Mouse (Mus musculus): ENCODE measurements around the gene Slc22a22. TPM values are rescaled to one million over a fixed set of nuclear protein-coding genes. Genes with fewer than 3 reads are reported as not detected.

Gene Slc22a22
- polyA plus RNA-seq, 1 experiment from 2014 or later = not detected

DNA sequence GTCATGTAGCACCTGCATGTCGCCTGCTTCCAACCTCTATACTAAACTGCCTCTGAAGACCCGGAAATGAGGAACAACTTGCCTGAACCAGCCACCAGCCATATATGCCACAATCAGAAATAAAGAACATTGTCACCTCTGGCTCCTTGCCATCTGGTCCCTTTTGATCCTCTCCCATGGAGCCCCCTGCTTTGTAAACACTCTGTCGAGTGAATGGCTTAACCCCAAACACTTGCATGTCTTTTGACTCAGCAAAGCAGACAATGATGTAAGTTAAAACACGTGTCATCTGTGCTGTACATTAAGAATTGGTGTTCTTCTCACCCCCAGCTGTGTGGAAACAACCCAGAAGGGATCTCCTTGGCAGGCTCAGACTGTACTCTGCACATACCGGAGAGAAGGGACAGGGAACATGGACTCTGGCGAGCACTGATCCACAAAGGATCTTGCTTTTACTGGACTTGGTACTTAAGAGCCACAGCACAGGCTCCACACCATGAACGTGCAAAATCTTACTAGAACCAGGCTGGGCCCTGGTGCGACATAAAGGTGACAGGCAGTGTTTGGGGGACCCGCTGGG, 26.8 kb upstream of the Slc22a22 start:
- TF ChIP-seq CTCF (IDR thresholded peaks at IDR 0.05; ENCODE audit: low read depth) = no peak
- Histone ChIP-seq H3K4me2 (replicated peaks; ENCODE audit: low read depth) (no peak overlapping the region), H3K27ac (ENCODE audit: low read depth, low read length) (no peak overlapping the region), H3K27me3 (replicated peaks; ENCODE audit: control insufficient read depth, insufficient read depth, low read length) (no peaks in the 10 kb centered on the region), H3K36me3 (ENCODE audit: control insufficient read depth, insufficient read depth) (no peaks in the 10 kb centered on the region), H3K4me1 (replicated peaks; ENCODE audit: control insufficient read depth, insufficient read depth, low read length) (no peaks in the 10 kb centered on the region), H3K4me3 (ENCODE audit: low read depth, low read length) (no peak overlapping the region), H3K9me3 (ENCODE audit: control insufficient read depth) (no peaks in the 10 kb centered on the region), H3K9ac (ENCODE audit: low read depth, low read length) (no peak overlapping the region)
- no peak for ATAC-seq
- 56% methylated on average over 9 of the region's 9 CpGs for WGBS

GRCm38 (mm10) chr15:57503656-57504055, 26.2 kb upstream of the Slc22a22 start:
- TF ChIP-seq CTCF (IDR thresholded peaks at IDR 0.05; ENCODE audit: low read depth) = no peak
- Histone ChIP-seq H3K9me3 (ENCODE audit: control insufficient read depth) (no peaks in the 10 kb centered on the region), H3K27me3 (replicated peaks; ENCODE audit: control insufficient read depth, insufficient read depth, low read length) (no peaks in the 10 kb centered on the region), H3K36me3 (ENCODE audit: control insufficient read depth, insufficient read depth) (no peaks in the 10 kb centered on the region), H3K27ac (ENCODE audit: low read depth, low read length) (no peak overlapping the region), H3K9ac (ENCODE audit: low read depth, low read length) (no peak overlapping the region), H3K4me3 (ENCODE audit: low read depth, low read length) (no peak overlapping the region), H3K4me1 (replicated peaks; ENCODE audit: control insufficient read depth, insufficient read depth, low read length) (no peaks in the 10 kb centered on the region), H3K4me2 (replicated peaks; ENCODE audit: low read depth) (no peak overlapping the region)
- WGBS = 81% methylated on average over 3 of the region's 3 CpGs
- no peak for ATAC-seq

- Histone ChIP-seq H3K4me1 (replicated peaks; ENCODE audit: control insufficient read depth, insufficient read depth, low read length) (no peaks in the 10 kb centered on the region), H3K4me2 (replicated peaks; ENCODE audit: low read depth) (no peak overlapping the region), H3K9me3 (ENCODE audit: control insufficient read depth) (no peaks in the 10 kb centered on the region), H3K9ac (ENCODE audit: low read depth, low read length) (no peak overlapping the region), H3K27me3 (replicated peaks; ENCODE audit: control insufficient read depth, insufficient read depth, low read length) (no peaks in the 10 kb centered on the region), H3K36me3 (ENCODE audit: control insufficient read depth, insufficient read depth) (no peaks in the 10 kb centered on the region), H3K4me3 (ENCODE audit: low read depth, low read length) (no peak overlapping the region), H3K27ac (ENCODE audit: low read depth, low read length) (no peak overlapping the region)
- no peak for TF ChIP-seq CTCF (IDR thresholded peaks at IDR 0.05; ENCODE audit: low read depth)
- no peak for ATAC-seq
Measured at GRCm38 (mm10) chr15:57501559-57501958, 24.1 kb upstream of the Slc22a22 start.

DNA sequence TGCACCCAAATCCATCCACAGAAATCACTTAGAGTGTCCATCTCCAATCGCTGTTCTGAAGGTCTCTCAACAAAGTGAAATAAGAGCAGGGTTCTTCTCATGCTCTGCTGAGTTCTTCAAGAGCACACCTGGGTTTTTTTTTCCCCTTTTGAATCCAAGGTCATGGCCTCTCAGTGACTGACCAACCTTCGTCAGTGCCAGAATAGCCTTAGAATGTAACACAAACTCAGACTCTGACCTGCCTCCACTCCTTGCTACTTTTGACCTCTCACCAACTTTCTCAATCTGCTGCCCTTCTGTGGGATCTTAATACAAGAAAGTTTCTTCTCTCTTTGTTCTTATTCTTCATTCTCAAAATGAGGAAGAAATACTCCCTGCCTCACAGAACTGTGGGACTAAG, 18.7 kb upstream of the Slc22a22 start:
- WGBS = 84% methylated on average over 2 of the region's 2 CpGs
- Histone ChIP-seq H3K4me2 (replicated peaks; ENCODE audit: low read depth) (no peak overlapping the region), H3K4me3 (ENCODE audit: low read depth, low read length) (no peak overlapping the region), H3K27me3 (replicated peaks; ENCODE audit: control insufficient read depth, insufficient read depth, low read length) (no peaks in the 10 kb centered on the region), H3K4me1 (replicated peaks; ENCODE audit: control insufficient read depth, insufficient read depth, low read length) (no peaks in the 10 kb centered on the region), H3K9ac (ENCODE audit: low read depth, low read length) (no peak overlapping the region), H3K36me3 (ENCODE audit: control insufficient read depth, insufficient read depth) (no peaks in the 10 kb centered on the region), H3K9me3 (ENCODE audit: control insufficient read depth) (no peaks in the 10 kb centered on the region), H3K27ac (ENCODE audit: low read depth, low read length) (no peak overlapping the region)
- TF ChIP-seq CTCF (IDR thresholded peaks at IDR 0.05; ENCODE audit: low read depth) = no peak
- ATAC-seq = no peak

- 48% methylated on average over 2 of the region's 2 CpGs for WGBS
- no peak overlapping the region for H3K9ac ChIP-seq (ENCODE audit: low read depth, low read length)
- H3K27ac ChIP-seq (ENCODE audit: low read depth, low read length) = no peak overlapping the region
- ATAC-seq = no peak
- H3K4me1 ChIP-seq (replicated peaks; ENCODE audit: control insufficient read depth, insufficient read depth, low read length) = no peaks in the 10 kb centered on the region
- no peaks in the 10 kb centered on the region for H3K36me3 ChIP-seq (ENCODE audit: control insufficient read depth, insufficient read depth)
- no peak overlapping the region for H3K4me3 ChIP-seq (ENCODE audit: low read depth, low read length)
- no peak overlapping the region for H3K4me2 ChIP-seq (replicated peaks; ENCODE audit: low read depth)
- no peaks in the 10 kb centered on the region for H3K27me3 ChIP-seq (replicated peaks; ENCODE audit: control insufficient read depth, insufficient read depth, low read length)
- TF ChIP-seq CTCF (IDR thresholded peaks at IDR 0.05; ENCODE audit: low read depth) = no peak
- H3K9me3 ChIP-seq (ENCODE audit: control insufficient read depth) = no peaks in the 10 kb centered on the region
Measured at GRCm38 (mm10) chr15:57482509-57482908, 5.1 kb upstream of the Slc22a22 start.

GRCm38 (mm10) chr15:57471648-57472047, 5.8 kb downstream of the Slc22a22 start:
- no peak for ATAC-seq
- no peak for TF ChIP-seq CTCF (IDR thresholded peaks at IDR 0.05; ENCODE audit: low read depth)
- no peaks in the 10 kb centered on the region for H3K27me3 ChIP-seq (replicated peaks; ENCODE audit: control insufficient read depth, insufficient read depth, low read length)
- H3K4me2 ChIP-seq (replicated peaks; ENCODE audit: low read depth) = no peak overlapping the region
- no peak overlapping the region for H3K27ac ChIP-seq (ENCODE audit: low read depth, low read length)
- H3K4me3 ChIP-seq (ENCODE audit: low read depth, low read length) = no peak overlapping the region
- H3K4me1 ChIP-seq (replicated peaks; ENCODE audit: control insufficient read depth, insufficient read depth, low read length) = no peaks in the 10 kb centered on the region
- 48% methylated on average over 3 of the region's 3 CpGs for WGBS
- H3K36me3 ChIP-seq (ENCODE audit: control insufficient read depth, insufficient read depth) = no peaks in the 10 kb centered on the region
- no peak overlapping the region for H3K9ac ChIP-seq (ENCODE audit: low read depth, low read length)
- no peaks in the 10 kb centered on the region for H3K9me3 ChIP-seq (ENCODE audit: control insufficient read depth)

DNA sequence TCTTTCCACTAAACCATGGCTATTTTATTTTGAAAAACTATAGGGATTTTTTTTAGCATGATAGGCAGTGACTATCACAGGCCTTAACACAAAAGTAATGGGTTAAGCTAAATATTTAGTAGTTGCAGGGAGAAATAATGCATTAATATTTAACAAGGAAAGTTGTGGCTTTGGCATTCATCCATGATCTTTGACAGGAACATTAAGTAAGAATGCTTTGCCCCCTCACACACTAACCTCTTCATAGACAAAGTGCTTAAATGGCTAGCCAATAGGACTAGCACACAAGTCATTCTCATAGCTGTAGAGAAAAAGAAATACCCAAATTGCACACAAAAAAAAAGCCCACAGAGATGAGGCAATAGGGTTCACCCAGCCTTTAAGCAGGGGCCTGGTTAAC, 11.4 kb downstream of the Slc22a22 start:
- no peak overlapping the region for H3K27ac ChIP-seq (ENCODE audit: low read depth, low read length)
- no peaks in the 10 kb centered on the region for H3K36me3 ChIP-seq (ENCODE audit: control insufficient read depth, insufficient read depth)
- H3K4me3 ChIP-seq (ENCODE audit: low read depth, low read length) = no peak overlapping the region
- no peak overlapping the region for H3K9ac ChIP-seq (ENCODE audit: low read depth, low read length)
- TF ChIP-seq CTCF (IDR thresholded peaks at IDR 0.05; ENCODE audit: low read depth) = no peak
- no peaks in the 10 kb centered on the region for H3K9me3 ChIP-seq (ENCODE audit: control insufficient read depth)
- no peaks in the 10 kb centered on the region for H3K27me3 ChIP-seq (replicated peaks; ENCODE audit: control insufficient read depth, insufficient read depth, low read length)
- H3K4me2 ChIP-seq (replicated peaks; ENCODE audit: low read depth) = no peak overlapping the region
- no peaks in the 10 kb centered on the region for H3K4me1 ChIP-seq (replicated peaks; ENCODE audit: control insufficient read depth, insufficient read depth, low read length)
- ATAC-seq = no peak
